Mouse (Mus musculus) MEL (cell line): ENCODE data around the gene Mlh1. TPM values are rescaled to one million over a fixed set of nuclear protein-coding genes. Genes with fewer than 3 reads are reported as not detected.

Source experiments
- DNase-seq: peaks from one replicate; pipeline ENCODE4 v3.0.0; 2011; ENCODE audit warnings: low read depth, low spot score
- H3K27ac ChIP-seq: 2 replicates; pipeline ENCODE4 v1.5.1; 2012; ENCODE audit warnings: low read depth, mild to moderate bottlenecking, control low read depth, low read length, moderate library complexity; ENCODE audit not compliant: control insufficient read depth
- H3K27me3 ChIP-seq, 2 experiments: fragments of 150-350 bp in 1 of 2; sonication (generic) in 1 of 2; 2 replicates each; pipeline ENCODE4 v1.6.1; 2012; ENCODE audit warnings: low read length in 2 of 2, mild to moderate bottlenecking in 2 of 2, improper control_type of control experiment in 1 of 2, moderate library complexity in 1 of 2; ENCODE audit not compliant: insufficient read depth in 2 of 2, control insufficient read depth in 1 of 2
- H3K36me3 ChIP-seq, 2 experiments: 2 replicates each; pipeline ENCODE4 v1.6.1; 2012 to 2014; ENCODE audit warnings: low read length in 2 of 2, improper control_type of control experiment in 1 of 2, inconsistent platforms in 1 of 2, mild to moderate bottlenecking in 1 of 2; ENCODE audit not compliant: insufficient read depth in 2 of 2, control insufficient read depth in 1 of 2
- H3K4me1 ChIP-seq, 2 experiments: fragments of 150-350 bp in 1 of 2; sonication (generic) in 1 of 2; 2 replicates each; pipeline ENCODE4 v1.6.1; 2012; ENCODE audit warnings: low read length in 2 of 2, improper control_type of control experiment in 1 of 2, mild to moderate bottlenecking in 1 of 2; ENCODE audit not compliant: insufficient read depth in 2 of 2, control insufficient read depth in 1 of 2
- H3K4me3 ChIP-seq, 2 experiments: fragments of 150-350 bp in 1 of 2; sonication (generic) in 1 of 2; 2 replicates each; pipeline ENCODE4 v1.5.1; 2012; ENCODE audit warnings: low read depth in 2 of 2, low read length in 2 of 2, mild to moderate bottlenecking in 2 of 2, moderate library complexity in 2 of 2, control low read depth in 1 of 2, improper control_type of control experiment in 1 of 2; ENCODE audit not compliant: control insufficient read depth in 1 of 2, insufficient read depth in 1 of 2
- H3K79me2 ChIP-seq: 2 replicates; pipeline ENCODE4 v1.6.1; 2012; ENCODE audit warnings: mild to moderate bottlenecking, low read length, moderate library complexity; ENCODE audit not compliant: control insufficient read depth, poor library complexity, insufficient read depth
- H3K9ac ChIP-seq: 2 replicates; pipeline ENCODE4 v1.6.1; 2012; ENCODE audit warnings: low read depth, mild to moderate bottlenecking, control low read depth, low read length, moderate library complexity; ENCODE audit not compliant: control insufficient read depth, poor library complexity, severe bottlenecking
- H3K9me3 ChIP-seq: fragments of 150-350 bp; sonication (generic); replicated peaks from 2 replicates; pipeline ENCODE4 v1.6.1; 2012; ENCODE audit warnings: mild to moderate bottlenecking, low read length, improper control_type of control experiment, moderate library complexity; ENCODE audit not compliant: insufficient read depth
- CHD1 ChIP-seq: IDR thresholded peaks from 2 replicates; pipeline ENCODE4 v1.6.1; 2012; ENCODE audit warnings: low read depth, mild to moderate bottlenecking, inconsistent platforms, low read length, improper control_type of control experiment
- CHD2 ChIP-seq: IDR thresholded peaks from 2 replicates; pipeline ENCODE4 v1.6.1; 2011; ENCODE audit warnings: low read length, improper control_type of control experiment
- CTCF ChIP-seq, 3 experiments: IDR thresholded peaks in 2 of 3; conservative IDR thresholded peaks in 1 of 3; 2 replicates each; pipeline ENCODE4 v1.5.1; 2011 to 2012; ENCODE audit warnings: low read length in 3 of 3, low read depth in 2 of 3, mild to moderate bottlenecking in 2 of 3, improper control_type of control experiment in 1 of 3, inconsistent platforms in 1 of 3, mixed read lengths in 1 of 3, moderate library complexity in 1 of 3; ENCODE audit not compliant: control insufficient read depth in 1 of 3, insufficient read depth in 1 of 3, poor library complexity in 1 of 3, severe bottlenecking in 1 of 3
- E2F4 ChIP-seq: IDR thresholded peaks from 2 replicates; pipeline ENCODE4 v1.6.1; 2011; ENCODE audit warnings: low read depth, low read length, improper control_type of control experiment, borderline replicate concordance
- ELF1 ChIP-seq: IDR thresholded peaks from 2 replicates; pipeline ENCODE4 v1.6.1; 2014; ENCODE audit warnings: low read depth, mild to moderate bottlenecking, inconsistent platforms, low read length, improper control_type of control experiment, moderate library complexity
- EP300 ChIP-seq, 2 experiments: IDR thresholded peaks; 2 replicates each; pipeline ENCODE4 v1.6.1; 2011; ENCODE audit warnings: improper control_type of control experiment in 2 of 2, low read length in 2 of 2, low read depth in 1 of 2, mild to moderate bottlenecking in 1 of 2
- GABPA ChIP-seq: IDR thresholded peaks from 2 replicates; pipeline ENCODE4 v1.6.1; 2012; ENCODE audit warnings: low read depth, mild to moderate bottlenecking, inconsistent platforms, low read length, improper control_type of control experiment, moderate library complexity
- JUND ChIP-seq: IDR thresholded peaks from 2 replicates; pipeline ENCODE4 v1.6.1; 2011; ENCODE audit warnings: low read depth, mild to moderate bottlenecking, improper control_type of control experiment, low read length
- MAFK ChIP-seq: IDR thresholded peaks from 2 replicates; pipeline ENCODE4 v1.6.1; 2011; ENCODE audit warnings: low read depth, mild to moderate bottlenecking, low read length, improper control_type of control experiment, borderline replicate concordance
- MAX ChIP-seq: IDR thresholded peaks from 2 replicates; pipeline ENCODE4 v1.6.1; 2011; ENCODE audit warnings: low read length, improper control_type of control experiment
- MAZ ChIP-seq: IDR thresholded peaks from 2 replicates; pipeline ENCODE4 v1.6.1; 2012; ENCODE audit warnings: low read depth, mild to moderate bottlenecking, inconsistent platforms, low read length, improper control_type of control experiment
- MXI1 ChIP-seq: IDR thresholded peaks from 2 replicates; pipeline ENCODE4 v1.6.1; 2011; ENCODE audit warnings: mild to moderate bottlenecking, low read depth, low read length, improper control_type of control experiment
- MYC ChIP-seq: IDR thresholded peaks from 2 replicates; pipeline ENCODE4 v1.6.1; 2011; ENCODE audit warnings: low read depth, mild to moderate bottlenecking, low read length, improper control_type of control experiment, moderate library complexity
- NELFE ChIP-seq: IDR thresholded peaks from 2 replicates; pipeline ENCODE4 v1.6.1; 2011; ENCODE audit warnings: low read depth, low read length, improper control_type of control experiment
- NRF1 ChIP-seq: IDR thresholded peaks from 2 replicates; pipeline ENCODE4 v1.6.1; 2014; ENCODE audit warnings: low read depth, mild to moderate bottlenecking, inconsistent platforms, low read length, improper control_type of control experiment, moderate library complexity; ENCODE audit not compliant: poor library complexity, insufficient read depth, severe bottlenecking
- POLR2AphosphoS2 ChIP-seq: IDR thresholded peaks from 2 replicates; pipeline ENCODE4 v1.6.1; 2011; ENCODE audit warnings: low read length, improper control_type of control experiment
- POLR2AphosphoS5 ChIP-seq: IDR thresholded peaks from 2 replicates; pipeline ENCODE4 v1.6.1; 2012; ENCODE audit warnings: low read depth, borderline replicate concordance, mild to moderate bottlenecking, inconsistent platforms, low read length, moderate library complexity, mixed read lengths
- RCOR1 ChIP-seq: IDR thresholded peaks from 2 replicates; pipeline ENCODE4 v1.6.1; 2012; ENCODE audit warnings: low read depth, mild to moderate bottlenecking, inconsistent platforms, low read length, improper control_type of control experiment
- SIN3A ChIP-seq: IDR thresholded peaks from 2 replicates; pipeline ENCODE4 v1.6.1; 2012; ENCODE audit warnings: low read length, improper control_type of control experiment, inconsistent platforms
- SMC3 ChIP-seq: IDR thresholded peaks from 2 replicates; pipeline ENCODE4 v1.6.1; 2011; ENCODE audit warnings: low read depth, low read length, improper control_type of control experiment
- TBP ChIP-seq: IDR thresholded peaks from 2 replicates; pipeline ENCODE4 v1.8.0; 2011; ENCODE audit warnings: low read depth, low read length, improper control_type of control experiment
- UBTF ChIP-seq: IDR thresholded peaks from 2 replicates; pipeline ENCODE4 v1.6.1; 2012; ENCODE audit warnings: low read depth, mild to moderate bottlenecking, inconsistent platforms, low read length, improper control_type of control experiment, moderate library complexity, borderline replicate concordance; ENCODE audit not compliant: insufficient read depth
- USF1 ChIP-seq: IDR thresholded peaks from 2 replicates; pipeline ENCODE4 v1.6.1; 2014; ENCODE audit warnings: low read depth, mild to moderate bottlenecking, inconsistent platforms, low read length, improper control_type of control experiment, moderate library complexity
- ZC3H11A ChIP-seq: IDR thresholded peaks from 2 replicates; pipeline ENCODE4 v1.6.1; 2012; ENCODE audit warnings: low read depth, mild to moderate bottlenecking, inconsistent platforms, low read length, improper control_type of control experiment
- ZKSCAN1 ChIP-seq: IDR thresholded peaks from 2 replicates; pipeline ENCODE4 v1.6.1; 2012; ENCODE audit warnings: low read depth, mild to moderate bottlenecking, inconsistent platforms, low read length, improper control_type of control experiment, moderate library complexity
- ZNF384 ChIP-seq: IDR thresholded peaks from 2 replicates; pipeline ENCODE4 v1.6.1; 2012; ENCODE audit warnings: low read depth, mild to moderate bottlenecking, inconsistent platforms, low read length, improper control_type of control experiment
- polyA plus RNA-seq, 2 experiments: library from polyadenylated mRNA; stranded (reverse) in 1 of 2; unstranded in 1 of 2; fragments of >175 nt in 1 of 2; fragments of >200 nt in 1 of 2; gene quantifications; 2 replicates each; pipeline versions ENCODE4 v1.2.1 to v1.2.4; 2012; ENCODE audit warnings: low replicate concordance in 2 of 2, low read depth in 1 of 2; ENCODE audit not compliant: insufficient read length in 2 of 2, insufficient read depth in 1 of 2, missing spikeins in 1 of 2
- total RNA-seq: library from RNA; depleted of rRNA; stranded (reverse); fragments of 300-350 nt; gene quantifications from 2 replicates; pipeline ENCODE4 v1.2.3, GENCODE M21; 2012

Gene Mlh1
- total and polyA plus RNA-seq, 3 experiments, result 21.8 to 31.7 TPM; not detected in 1

GRCm38 (mm10) chr9:111311843-111312441 is 40.4 kb upstream of the Mlh1 start:
- no peak overlapping the region for H3K27ac ChIP-seq
- H3K9ac ChIP-seq, result no peak overlapping the region
- H3K36me3 ChIP-seq, result no peaks in the 10 kb centered on the region
- TF ChIP-seq CHD1, result no peak
- TF ChIP-seq NRF1, result no peak
- no peak for TF ChIP-seq MAZ
- TF ChIP-seq RCOR1, result no peak
- TF ChIP-seq SMC3, result no peak
- no peak for TF ChIP-seq POLR2AphosphoS2
- no peak for TF ChIP-seq POLR2AphosphoS5
- TF ChIP-seq SIN3A, result no peak
- no peak for TF ChIP-seq NELFE
- no peak for TF ChIP-seq ZC3H11A
- TF ChIP-seq JUND, result no peak
- TF ChIP-seq ZNF384, result no peak
- TF ChIP-seq USF1, result no peak
- no peak for TF ChIP-seq ZKSCAN1
- no peak for TF ChIP-seq CTCF (IDR thresholded peaks at IDR 0.05 in 2 of 3, conservative IDR thresholded peaks at IDR 0.05 in 1 of 3; ENCODE audit: control insufficient read depth in 1 of 3, insufficient read depth in 1 of 3, low read depth in 2 of 3, low read length in 3 of 3, poor library complexity in 1 of 3, severe bottlenecking in 1 of 3)
- no peak for TF ChIP-seq MXI1
- no peaks in the 10 kb centered on the region for H3K9me3 ChIP-seq
- no peaks in the 10 kb centered on the region; a peak in 1 of 4 replicates for H3K27me3 ChIP-seq
- no peak for DNase-seq
- no peaks in the 10 kb centered on the region for H3K79me2 ChIP-seq
- H3K4me3 ChIP-seq, result no peak overlapping the region
- H3K4me1 ChIP-seq, result no peaks in the 10 kb centered on the region

GRCm38 (mm10) chr9:111311031-111311842 is 39.6 kb upstream of the Mlh1 start, which contains the start of gene Trank1:
Trank1 (plus strand) TSS chr9:111311739.
- no peaks in the 10 kb centered on the region for H3K36me3 ChIP-seq

More at GRCm38 (mm10) chr9:111311031-111311842, 39.6 kb upstream of the Mlh1 start, which contains the start of gene Trank1:
- DNase-seq, result no peak
- Histone ChIP-seq H3K79me2 (no peaks in the 10 kb centered on the region), H3K4me3 (no peak within 1 kb of the TSS), H3K27me3 (no peaks in the 10 kb centered on the region; a peak in 1 of 4 replicates), H3K4me1 (no peaks in the 10 kb centered on the region), H3K9ac (no peak within 1 kb of the TSS), H3K9me3 (no peaks in the 10 kb centered on the region), H3K27ac (no peak within 1 kb of the TSS)
- TF ChIP-seq MYC (no peak), ZC3H11A (no peak), GABPA (no peak), ELF1 (no peak), CHD1 (no peak), UBTF (no peak), CTCF (IDR thresholded peaks at IDR 0.05 in 2 of 3, conservative IDR thresholded peaks at IDR 0.05 in 1 of 3; ENCODE audit: control insufficient read depth in 1 of 3, insufficient read depth in 1 of 3, low read depth in 2 of 3, low read length in 3 of 3, poor library complexity in 1 of 3, severe bottlenecking in 1 of 3) (no peak), CHD2 (no peak), MAX (no peak), NELFE (no peak), MXI1 (no peak), TBP (no peak), E2F4 (no peak), EP300 (IDR thresholded peaks at IDR 0.05; ENCODE audit: low read depth in 1 of 2, low read length in 2 of 2) (no peak), MAFK (no peak)
